Mouse (Mus musculus) intestine, postnatal 0 days (tissue): Measurements from ENCODE around the gene Omt2b. TPM values are rescaled to one million over a fixed set of nuclear protein-coding genes. Genes with fewer than 3 reads are reported as not detected.
"Not testable (repeated sequence)": the region's sequence is repeated elsewhere in the genome, so short reads cannot be mapped to it uniquely, and the experiment has no call there.

Source experiments
- ATAC-seq: fragments of 200-750 bp; cut with Nextera tagmentation; 2 replicates; pipeline ENCODE4 v1.8.0; 2017; ENCODE audit warnings: mild to moderate bottlenecking, moderate TSS enrichment, moderate library complexity
- H3K27ac ChIP-seq: fragments of 300-500 bp; sonication (generic); 2 replicates; pipeline ENCODE4 v1.5.1; 2014; ENCODE audit warnings: mild to moderate bottlenecking, low read depth, low read length, moderate library complexity
- H3K27me3 ChIP-seq: fragments of 300-500 bp; sonication (generic); replicated peaks from 2 replicates; pipeline ENCODE4 v1.6.1; 2014; ENCODE audit warnings: low read length, mixed read lengths; ENCODE audit not compliant: control insufficient read depth, insufficient read depth
- H3K36me3 ChIP-seq: fragments of 300-500 bp; sonication (generic); 2 replicates; pipeline ENCODE4 v1.6.1; 2014; ENCODE audit warnings: mild to moderate bottlenecking, moderate library complexity; ENCODE audit not compliant: control insufficient read depth, insufficient read depth
- H3K4me1 ChIP-seq: fragments of 300-500 bp; sonication (generic); replicated peaks from 2 replicates; pipeline ENCODE4 v1.6.1; 2014; ENCODE audit warnings: antibody characterized with exemption, low read length, mixed read lengths; ENCODE audit not compliant: control insufficient read depth, insufficient read depth
- H3K4me2 ChIP-seq: fragments of 300-500 bp; sonication (generic); replicated peaks from 2 replicates; pipeline ENCODE4 v1.6.1; 2014; ENCODE audit warnings: low read depth, mild to moderate bottlenecking, moderate library complexity
- H3K4me3 ChIP-seq: fragments of 300-500 bp; sonication (generic); 2 replicates; pipeline ENCODE4 v1.5.1; 2014; ENCODE audit warnings: low read depth, low read length
- H3K9ac ChIP-seq: fragments of 300-500 bp; sonication (generic); 2 replicates; pipeline ENCODE4 v1.6.1; 2014; ENCODE audit warnings: mild to moderate bottlenecking, low read depth, low read length
- H3K9me3 ChIP-seq: fragments of 300-500 bp; sonication (generic); 2 replicates; pipeline ENCODE4 v1.6.1; 2016; ENCODE audit warnings: mixed run types; ENCODE audit not compliant: control insufficient read depth
- CTCF ChIP-seq: sonication (generic); IDR thresholded peaks from 2 replicates; pipeline ENCODE4 v1.5.1; 2016; ENCODE audit warnings: low read depth, mild to moderate bottlenecking, control low read depth, antibody characterized with exemption, moderate library complexity
- WGBS: fragments of 180-500 bp; shearing (Covaris S2); extraction: QIAGEN DNeasy Blood & Tissue Kit; methylation state at CpG from one replicate; pipeline ENCODE4 v1.1.7; 2014; 5-methylcytosine and 5-hydroxymethylcytosine counted together
- polyA plus RNA-seq: library from polyadenylated mRNA; unstranded; fragments of >200 nt; fragmentation: Nextera tagmentation; extraction: Ambion mirVana; gene quantifications from 2 replicates; pipeline ENCODE4 v1.2.1, GENCODE M21; 2015

The Omt2b gene
- polyA plus RNA-seq, 1 experiment from 2014 or later, result not detected

GRCm38 (mm10) chr9:78363374-78363773, 36.0 kb downstream of the Omt2b start:
- ATAC-seq, result no peak

GRCm38 (mm10) chr9:78364701-78365100, 37.3 kb downstream of the Omt2b start:
- no peak overlapping the region for H3K27ac ChIP-seq
- H3K4me2 ChIP-seq, result no peak overlapping the region
- H3K9me3 ChIP-seq, result no peaks in the 10 kb centered on the region
- TF ChIP-seq CTCF, result no peak
- no peaks in the 10 kb centered on the region for H3K4me1 ChIP-seq
- H3K27me3 ChIP-seq, result no peaks in the 10 kb centered on the region
- H3K9ac ChIP-seq, result no peak overlapping the region
- WGBS, result 91% methylated on average over 6 of the region's 6 CpGs
- no peak for ATAC-seq
- no peak overlapping the region for H3K4me3 ChIP-seq
- H3K36me3 ChIP-seq, result no peaks in the 10 kb centered on the region

More at GRCm38 (mm10) chr9:78363374-78363773, 36.0 kb downstream of the Omt2b start:
- Histone ChIP-seq H3K4me2 (no peak overlapping the region), H3K4me3 (no peak overlapping the region), H3K36me3 (no peaks in the 10 kb centered on the region), H3K4me1 (no peaks in the 10 kb centered on the region), H3K9ac (no peak overlapping the region), H3K9me3 (no peaks in the 10 kb centered on the region), H3K27ac (no peak overlapping the region), H3K27me3 (no peaks in the 10 kb centered on the region)
- WGBS, result 60% methylated on average over 6 of the region's 6 CpGs
- no peak for TF ChIP-seq CTCF

GRCm38 (mm10) chr9:78365850-78366544, 38.6 kb downstream of the Omt2b start:
- no peaks in the 10 kb centered on the region for H3K4me1 ChIP-seq
- no peak overlapping the region for H3K9ac ChIP-seq
- H3K4me3 ChIP-seq, result no peak overlapping the region
- no peak for ATAC-seq
- no peak for TF ChIP-seq CTCF
- no peak overlapping the region for H3K4me2 ChIP-seq
- 55% methylated on average over 13 of the region's 13 CpGs for WGBS
- H3K27ac ChIP-seq, result no peak overlapping the region
- H3K9me3 ChIP-seq, result no peaks in the 10 kb centered on the region
- no peaks in the 10 kb centered on the region for H3K36me3 ChIP-seq
- H3K27me3 ChIP-seq, result no peaks in the 10 kb centered on the region

- not testable (repeated sequence) for H3K27me3 ChIP-seq, H3K27ac ChIP-seq, H3K36me3 ChIP-seq, ATAC-seq, H3K4me3 ChIP-seq, H3K4me2 ChIP-seq, H3K4me1 ChIP-seq, H3K9me3 ChIP-seq, H3K9ac ChIP-seq
- WGBS, result 95% methylated on average over 16 of the region's 16 CpGs
Observed at GRCm38 (mm10) chr9:78367959-78368358, 40.6 kb downstream of the Omt2b start, which contains the start of gene Dppa5a. Gene Dppa5a (minus strand): TSS chr9:78368177.

- Histone ChIP-seq H3K4me2 (no peak overlapping the region), H3K9me3 (no peaks in the 10 kb centered on the region), H3K36me3 (no peaks in the 10 kb centered on the region), H3K27ac (no peak overlapping the region), H3K27me3 (no peaks in the 10 kb centered on the region), H3K4me1 (no peaks in the 10 kb centered on the region), H3K4me3 (no peak overlapping the region), H3K9ac (no peak overlapping the region)
- 72% methylated on average over 3 of the region's 3 CpGs for WGBS
- ATAC-seq, result no peak
- TF ChIP-seq CTCF, result no peak
Observed at GRCm38 (mm10) chr9:78368671-78369293, 41.4 kb downstream of the Omt2b start.

GRCm38 (mm10) chr9:78369349-78369748, 42.0 kb downstream of the Omt2b start:
- no peaks in the 10 kb centered on the region for H3K9me3 ChIP-seq
- ATAC-seq, result no peak
- WGBS, result 84% methylated on average over 2 of the region's 2 CpGs

More at GRCm38 (mm10) chr9:78369349-78369748, 42.0 kb downstream of the Omt2b start:
- Histone ChIP-seq H3K9ac (no peak overlapping the region), H3K4me3 (no peak overlapping the region), H3K36me3 (no peaks in the 10 kb centered on the region), H3K4me2 (no peak overlapping the region), H3K27ac (no peak overlapping the region), H3K4me1 (no peaks in the 10 kb centered on the region), H3K27me3 (no peaks in the 10 kb centered on the region)
- TF ChIP-seq CTCF, result no peak
